Mouse (Mus musculus): ENCODE measurements around the gene Mcm9. TPM values are rescaled to one million over a fixed set of nuclear protein-coding genes. Genes with fewer than 3 reads are reported as not detected.

Gene Mcm9
- polyA plus RNA-seq, 1 experiment from 2014 or later: 9.6 TPM

- Histone ChIP-seq H3K27me3 (replicated peaks; ENCODE audit: control insufficient read depth, insufficient read depth, low read length) (no peaks in the 10 kb centered on the region; the same call in 1 of the 2 replicates), H3K4me1 (ENCODE audit: control insufficient read depth, insufficient read depth, low read length) (peaks cover 27% of the 10 kb centered on the region), H3K9ac (ENCODE audit: low read depth, low read length) (no peak overlapping the region), H3K36me3 (ENCODE audit: control insufficient read depth, insufficient read depth, low read length) (no peaks in the 10 kb centered on the region), H3K9me3 (ENCODE audit: control insufficient read depth, low read length) (no peaks in the 10 kb centered on the region), H3K4me3 (ENCODE audit: low read depth, low read length) (no peak overlapping the region), H3K27ac (replicated peaks; ENCODE audit: low read depth, low read length) (peak overlapping the region; percentile 74), H3K4me2 (ENCODE audit: low read depth, low read length) (peak overlapping the region; percentile 16; the same call in 1 of the 2 replicates)
- ATAC-seq (ENCODE audit: low read depth) (no peak), DNase-seq (ENCODE audit: low spot score) (no peak)
- 52% methylated on average over 14 of the region's 14 CpGs for WGBS
These were observed 112.3 kb downstream of the Mcm9 start for GRCm38 (mm10) chr10:53517770-53518598.

- ATAC-seq (ENCODE audit: low read depth) (no peak), DNase-seq (ENCODE audit: low spot score) (no peak)
- Histone ChIP-seq H3K9ac (ENCODE audit: low read depth, low read length) (no peak overlapping the region), H3K9me3 (ENCODE audit: control insufficient read depth, low read length) (no peaks in the 10 kb centered on the region), H3K4me3 (ENCODE audit: low read depth, low read length) (no peak overlapping the region), H3K36me3 (ENCODE audit: control insufficient read depth, insufficient read depth, low read length) (no peaks in the 10 kb centered on the region), H3K27ac (replicated peaks; ENCODE audit: low read depth, low read length) (no peak overlapping the region), H3K27me3 (replicated peaks; ENCODE audit: control insufficient read depth, insufficient read depth, low read length) (no peaks in the 10 kb centered on the region; the same call in 1 of the 2 replicates), H3K4me1 (ENCODE audit: control insufficient read depth, insufficient read depth, low read length) (no peaks in the 10 kb centered on the region), H3K4me2 (ENCODE audit: low read depth, low read length) (no peak overlapping the region)
- 100% methylated on average over 1 of the region's 1 CpGs for WGBS
These were observed 117.7 kb downstream of the Mcm9 start for GRCm38 (mm10) chr10:53512491-53512890.

GRCm38 (mm10) chr10:53509158-53509773 lies 121.0 kb downstream of the Mcm9 start:
- H3K9me3 ChIP-seq (ENCODE audit: control insufficient read depth, low read length): no peaks in the 10 kb centered on the region
- no peaks in the 10 kb centered on the region for H3K4me1 ChIP-seq (ENCODE audit: control insufficient read depth, insufficient read depth, low read length)
- H3K27me3 ChIP-seq (replicated peaks; ENCODE audit: control insufficient read depth, insufficient read depth, low read length): no peaks in the 10 kb centered on the region
- no peaks in the 10 kb centered on the region for H3K36me3 ChIP-seq (ENCODE audit: control insufficient read depth, insufficient read depth, low read length)
- WGBS: 29% methylated on average over 6 of the region's 6 CpGs
- peak; percentile 70; the same call in 1 of the 2 replicates for ATAC-seq (ENCODE audit: low read depth)
- DNase-seq (ENCODE audit: low spot score): peak; percentile 82
- H3K9ac ChIP-seq (ENCODE audit: low read depth, low read length): no peak overlapping the region
- no peak overlapping the region for H3K27ac ChIP-seq (replicated peaks; ENCODE audit: low read depth, low read length)
- no peak overlapping the region for H3K4me2 ChIP-seq (ENCODE audit: low read depth, low read length)
- H3K4me3 ChIP-seq (ENCODE audit: low read depth, low read length): no peak overlapping the region

GRCm38 (mm10) chr10:53508676-53509075 lies 121.6 kb downstream of the Mcm9 start:
- Histone ChIP-seq H3K4me1 (ENCODE audit: control insufficient read depth, insufficient read depth, low read length) (no peaks in the 10 kb centered on the region), H3K9me3 (ENCODE audit: control insufficient read depth, low read length) (no peaks in the 10 kb centered on the region), H3K4me2 (ENCODE audit: low read depth, low read length) (no peak overlapping the region), H3K27ac (replicated peaks; ENCODE audit: low read depth, low read length) (no peak overlapping the region), H3K36me3 (ENCODE audit: control insufficient read depth, insufficient read depth, low read length) (no peaks in the 10 kb centered on the region), H3K4me3 (ENCODE audit: low read depth, low read length) (no peak overlapping the region), H3K9ac (ENCODE audit: low read depth, low read length) (no peak overlapping the region), H3K27me3 (replicated peaks; ENCODE audit: control insufficient read depth, insufficient read depth, low read length) (no peaks in the 10 kb centered on the region)
- DNase-seq (ENCODE audit: low spot score) (no peak), ATAC-seq (ENCODE audit: low read depth) (no peak)

- no peak overlapping the region for H3K4me3 ChIP-seq (ENCODE audit: low read depth, low read length)
- H3K4me2 ChIP-seq (ENCODE audit: low read depth, low read length): no peak overlapping the region
- ATAC-seq (ENCODE audit: low read depth) (no peak), DNase-seq (ENCODE audit: low spot score) (peak; percentile 27)
- no peaks in the 10 kb centered on the region for H3K9me3 ChIP-seq (ENCODE audit: control insufficient read depth, low read length)
- H3K27ac ChIP-seq (replicated peaks; ENCODE audit: low read depth, low read length): no peak overlapping the region
- H3K36me3 ChIP-seq (ENCODE audit: control insufficient read depth, insufficient read depth, low read length): no peaks in the 10 kb centered on the region
- 52% methylated on average over 2 of the region's 2 CpGs for WGBS
- H3K4me1 ChIP-seq (ENCODE audit: control insufficient read depth, insufficient read depth, low read length): no peaks in the 10 kb centered on the region
- H3K27me3 ChIP-seq (replicated peaks; ENCODE audit: control insufficient read depth, insufficient read depth, low read length): no peaks in the 10 kb centered on the region
- H3K9ac ChIP-seq (ENCODE audit: low read depth, low read length): no peak overlapping the region
These were observed 124.7 kb downstream of the Mcm9 start for GRCm38 (mm10) chr10:53505526-53505925.

- Histone ChIP-seq H3K4me2 (ENCODE audit: low read depth, low read length) (no peak overlapping the region), H3K4me1 (ENCODE audit: control insufficient read depth, insufficient read depth, low read length) (no peaks in the 10 kb centered on the region), H3K27me3 (replicated peaks; ENCODE audit: control insufficient read depth, insufficient read depth, low read length) (no peaks in the 10 kb centered on the region), H3K9ac (ENCODE audit: low read depth, low read length) (no peak overlapping the region), H3K36me3 (ENCODE audit: control insufficient read depth, insufficient read depth, low read length) (no peaks in the 10 kb centered on the region), H3K9me3 (ENCODE audit: control insufficient read depth, low read length) (no peaks in the 10 kb centered on the region), H3K27ac (replicated peaks; ENCODE audit: low read depth, low read length) (no peak overlapping the region), H3K4me3 (ENCODE audit: low read depth, low read length) (no peak overlapping the region)
- no peak for DNase-seq (ENCODE audit: low spot score)
- ATAC-seq (ENCODE audit: low read depth): no peak
- WGBS: 52% methylated on average over 3 of the region's 3 CpGs
These were observed 125.2 kb downstream of the Mcm9 start for GRCm38 (mm10) chr10:53505069-53505468.

GRCm38 (mm10) chr10:53502875-53503816 lies 127.1 kb downstream of the Mcm9 start:
- H3K4me1 ChIP-seq (ENCODE audit: control insufficient read depth, insufficient read depth, low read length): no peaks in the 10 kb centered on the region
- 0 out of 2 replicates have a peak overlapping the region, but pooled peaks have one; percentile 18 for H3K4me3 ChIP-seq (ENCODE audit: low read depth, low read length)
- H3K27ac ChIP-seq (replicated peaks; ENCODE audit: low read depth, low read length): peak overlapping the region; percentile 13
- H3K27me3 ChIP-seq (replicated peaks; ENCODE audit: control insufficient read depth, insufficient read depth, low read length): no peaks in the 10 kb centered on the region
- H3K36me3 ChIP-seq (ENCODE audit: control insufficient read depth, insufficient read depth, low read length): no peaks in the 10 kb centered on the region
- H3K9me3 ChIP-seq (ENCODE audit: control insufficient read depth, low read length): no peaks in the 10 kb centered on the region
- peak overlapping the region; percentile 41 for H3K4me2 ChIP-seq (ENCODE audit: low read depth, low read length)
- DNase-seq (ENCODE audit: low spot score) (peak; percentile 50), ATAC-seq (ENCODE audit: low read depth) (peak; percentile 37; the same call in 1 of the 2 replicates)
- 39% methylated on average over 21 of the region's 21 CpGs for WGBS
- H3K9ac ChIP-seq (ENCODE audit: low read depth, low read length): 0 out of 2 replicates have a peak overlapping the region, but pooled peaks have one; percentile 25

- no peak overlapping the region for H3K9ac ChIP-seq (ENCODE audit: low read depth, low read length)
- no peak overlapping the region for H3K27ac ChIP-seq (replicated peaks; ENCODE audit: low read depth, low read length)
These were observed 127.8 kb downstream of the Mcm9 start for GRCm38 (mm10) chr10:53502471-53502870.

More at GRCm38 (mm10) chr10:53502471-53502870, 127.8 kb downstream of the Mcm9 start:
- no peak for DNase-seq (ENCODE audit: low spot score)
- ATAC-seq (ENCODE audit: low read depth): no peak
- Histone ChIP-seq H3K4me2 (ENCODE audit: low read depth, low read length) (no peak overlapping the region), H3K9me3 (ENCODE audit: control insufficient read depth, low read length) (no peaks in the 10 kb centered on the region), H3K4me1 (ENCODE audit: control insufficient read depth, insufficient read depth, low read length) (no peaks in the 10 kb centered on the region), H3K36me3 (ENCODE audit: control insufficient read depth, insufficient read depth, low read length) (no peaks in the 10 kb centered on the region), H3K4me3 (ENCODE audit: low read depth, low read length) (no peak overlapping the region), H3K27me3 (replicated peaks; ENCODE audit: control insufficient read depth, insufficient read depth, low read length) (no peaks in the 10 kb centered on the region)
- 84% methylated on average over 13 of the region's 13 CpGs for WGBS
